Mouse (Mus musculus) liver, adult 2 months (tissue): ENCODE results near the gene Dlg1.

Source experiments
- CTCF ChIP-seq: fragments of 200-500 bp; IDR thresholded peaks from 2 replicates; pipeline ENCODE4 v1.5.1; 2011; ENCODE audit warnings: low read depth, low read length, control low read depth
- POLR2A ChIP-seq: fragments of 200-500 bp; IDR thresholded peaks from 2 replicates; pipeline ENCODE4 v1.6.1; 2011; ENCODE audit warnings: low read length, control low read depth; ENCODE audit not compliant: insufficient read depth; ENCODE audit errors: extremely low read depth

DNA sequence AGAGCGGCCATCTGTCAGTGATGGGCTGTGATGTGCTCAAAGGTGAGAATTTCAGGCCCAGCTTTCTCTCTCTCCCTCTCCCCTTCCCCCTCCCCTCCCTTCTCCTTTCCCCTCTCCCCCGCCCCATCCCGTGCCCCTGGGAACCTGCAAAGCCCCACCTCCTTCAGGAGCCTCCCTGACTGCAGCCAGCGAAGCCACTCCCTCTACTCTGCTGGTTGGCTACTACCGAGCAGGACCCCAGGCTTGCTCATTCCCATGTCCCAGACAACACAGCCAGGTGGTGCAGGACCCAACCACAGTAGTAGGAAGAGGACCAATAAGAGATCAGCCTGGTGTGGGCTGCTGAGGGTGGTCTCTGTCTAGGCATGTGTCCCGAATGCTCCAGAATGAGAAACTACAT, 220.7 kb downstream of the Dlg1 start:
- TF ChIP-seq CTCF (no peak), POLR2A (no peak)
